Comparison of ENCODE assay signal across 16 mouse cellular contexts in genomic region chr12:36826766-36827165, GRCm38 (mm10).
DNase-seq lines count a peak whose midpoint lies in the region; ATAC-seq and TF ChIP-seq lines count a peak whose summit lies in the region.
"Had no signal": no experiment of that assay in that cellular context is flagged by ENCODE, and none has a peak within 500 bp of the region (broad histone marks: within the 10 kb centered on the region; RNA-seq: fewer than 3 reads in every experiment).

No protein-coding gene starts in this region.

- no peaks in the 10 kb centered on the region for H3K36me3 ChIP-seq in heart, embryonic 12.5 days
- no peaks in the 10 kb centered on the region for H3K36me3 ChIP-seq in lung, embryonic 15.5 days
- H3K36me3 ChIP-seq: embryonic facial prominence, embryonic 15.5 days; heart, embryonic 10.5 days; limb, embryonic 15.5 days had no signal

- no peak for TF ChIP-seq POLR2A in brain, embryonic 14.5 days (IDR thresholded peaks at IDR 0.05; ENCODE audit: borderline replicate concordance, extremely low read depth, insufficient read depth, insufficient read length, poor library complexity, severe bottlenecking)

- H3K4me3 ChIP-seq in heart, embryonic 12.5 days = no peak overlapping the region
- no peak overlapping the region for H3K4me3 ChIP-seq in lung, embryonic 15.5 days
- H3K4me3 ChIP-seq: embryonic facial prominence, embryonic 15.5 days; heart, embryonic 10.5 days; limb, embryonic 15.5 days had no signal

- no peak overlapping the region for H3K27ac ChIP-seq in heart, embryonic 12.5 days (ENCODE audit: poor library complexity, severe bottlenecking)
- H3K27ac ChIP-seq in lung, embryonic 15.5 days = peak overlapping the region; percentile 6
- H3K27ac ChIP-seq: embryonic facial prominence, embryonic 15.5 days; heart, embryonic 10.5 days; limb, embryonic 15.5 days; stomach, postnatal 0 days had no signal

- no peak for TF ChIP-seq CTCF in brain, embryonic 14.5 days (IDR thresholded peaks at IDR 0.05; ENCODE audit: borderline replicate concordance, extremely low read depth, insufficient read depth, insufficient read length)

- peaks cover 2% of the 10 kb centered on the region; the same call in 1 of the 2 replicates for H3K4me1 ChIP-seq in heart, embryonic 12.5 days (replicated peaks)
- no peaks in the 10 kb centered on the region for H3K4me1 ChIP-seq in lung, embryonic 15.5 days
- H3K4me1 ChIP-seq: embryonic facial prominence, embryonic 15.5 days; heart, embryonic 10.5 days had no signal

- H3K27me3 ChIP-seq in heart, embryonic 12.5 days (replicated peaks) = no peaks in the 10 kb centered on the region
- no peaks in the 10 kb centered on the region for H3K27me3 ChIP-seq in lung, embryonic 15.5 days
- H3K27me3 ChIP-seq: embryonic facial prominence, embryonic 15.5 days; limb, embryonic 15.5 days had no signal

- WGBS in heart, embryonic 12.5 days = 67% methylated on average over 6 of the region's 6 CpGs
- 47% methylated on average over 6 of the region's 6 CpGs for WGBS in lung, embryonic 15.5 days

- no peak for ATAC-seq in heart, embryonic 12.5 days (ENCODE audit: insufficient number of reproducible peaks, low FRiP score)
- ATAC-seq in lung, embryonic 15.5 days (ENCODE audit: borderline replicate concordance, extremely low read depth, low FRiP score, low TSS enrichment) = no peak
- ATAC-seq: forebrain, postnatal 0 days had no signal

- DNase-seq in heart, postnatal 4 days = peak; percentile 12
- DNase-seq in lung, postnatal 36 days = no peak
- DNase-seq in brain, embryonic 14.5 days (ENCODE audit: low read depth) = peak; percentile 53
- DNase-seq in kidney, postnatal 36 days = peak; percentile 2 to 7
- DNase-seq in cerebellum, adult 11-12 months = no peak
- DNase-seq: cerebellum, postnatal 25 days; forebrain, postnatal 0 days; gastrocnemius, postnatal 10 days; lung, adult 2 months; thymus, postnatal 25 days had no signal

- H3K4me2 ChIP-seq in heart, embryonic 12.5 days = no peak overlapping the region
- no peak overlapping the region for H3K4me2 ChIP-seq in lung, embryonic 15.5 days
- H3K4me2 ChIP-seq: embryonic facial prominence, embryonic 15.5 days; limb, embryonic 15.5 days had no signal

- no peak overlapping the region for H3K9ac ChIP-seq in heart, embryonic 12.5 days
- no peak overlapping the region for H3K9ac ChIP-seq in lung, embryonic 15.5 days
- H3K9ac ChIP-seq: embryonic facial prominence, embryonic 15.5 days; forebrain, postnatal 0 days; limb, embryonic 15.5 days had no signal

- H3K9me3 ChIP-seq in heart, embryonic 12.5 days (replicated peaks) = no peaks in the 10 kb centered on the region
- H3K9me3 ChIP-seq in lung, embryonic 15.5 days = no peaks in the 10 kb centered on the region
- H3K9me3 ChIP-seq: embryonic facial prominence, embryonic 15.5 days; heart, embryonic 10.5 days; limb, embryonic 15.5 days had no signal

Comparison
In these comparisons a context has a peak if more than half of its experiments do, and no peak if none do; other contexts are left out.
1. DNase-seq: peak in heart, postnatal 4 days (single experiment), brain, embryonic 14.5 days (single experiment) and kidney, postnatal 36 days (2 of 2); none in lung, postnatal 36 days (single experiment) and cerebellum, adult 11-12 months (single experiment).